ENCODE assay signal across 11 mouse cellular contexts in genomic region chr15:68755255-68755654, GRCm38 (mm10).
"Had no signal": no experiment of that assay in that cellular context is flagged by ENCODE, and none has a peak within 500 bp of the region (broad histone marks: within the 10 kb centered on the region; RNA-seq: fewer than 3 reads in every experiment).

No protein-coding gene starts in this region.

- ATAC-seq: midbrain, embryonic 16.5 days had no signal

- H3K9ac ChIP-seq: kidney, embryonic 15.5 days; limb, embryonic 13.5 days; liver, embryonic 14.5 days; midbrain, embryonic 12.5 days; neural tube, embryonic 13.5 days had no signal

- DNase-seq: kidney, postnatal 14 days; left cerebral cortex, postnatal 4 days; lung, adult 18-20 months; thymus, adult 2 months; thymus, postnatal 25 days had no signal

- H3K36me3 ChIP-seq: kidney, embryonic 15.5 days; limb, embryonic 13.5 days; midbrain, embryonic 12.5 days; neural tube, embryonic 13.5 days had no signal

- H3K27ac ChIP-seq: kidney, embryonic 15.5 days; limb, embryonic 13.5 days; liver, embryonic 14.5 days; midbrain, embryonic 12.5 days; neural tube, embryonic 13.5 days had no signal

- H3K4me2 ChIP-seq: kidney, embryonic 15.5 days; limb, embryonic 13.5 days; midbrain, embryonic 12.5 days; neural tube, embryonic 13.5 days had no signal

- H3K4me1 ChIP-seq: kidney, embryonic 15.5 days; limb, embryonic 13.5 days; midbrain, embryonic 12.5 days had no signal

- H3K27me3 ChIP-seq: kidney, embryonic 15.5 days; limb, embryonic 13.5 days; midbrain, embryonic 12.5 days; neural tube, embryonic 13.5 days had no signal

- H3K9me3 ChIP-seq: kidney, embryonic 15.5 days; limb, embryonic 13.5 days; midbrain, embryonic 12.5 days; neural tube, embryonic 13.5 days had no signal

- H3K4me3 ChIP-seq: kidney, embryonic 15.5 days; limb, embryonic 13.5 days; midbrain, embryonic 12.5 days; neural tube, embryonic 13.5 days had no signal
